Mouse (Mus musculus): Measurements from ENCODE around the gene Egflam.

DNA sequence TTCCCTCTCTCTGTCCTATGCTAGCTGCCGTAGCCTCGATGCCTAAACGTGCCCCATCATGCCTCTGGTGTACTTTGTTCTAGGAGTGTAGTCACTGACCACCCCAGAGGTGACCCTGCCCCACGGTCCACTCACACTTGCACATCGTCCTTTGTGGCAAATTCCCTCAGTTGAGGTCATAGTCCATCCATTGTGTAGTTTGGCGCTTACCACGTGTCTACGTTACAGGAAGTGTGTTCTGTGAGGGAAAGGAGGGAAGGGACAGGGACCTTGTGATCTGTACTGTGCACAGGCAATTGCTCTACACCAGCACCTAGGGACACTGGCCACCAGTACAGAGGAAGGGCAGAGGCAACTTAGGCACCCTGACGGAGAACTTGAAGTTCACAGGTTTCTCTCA is 238.3 kb downstream of the Egflam start:
- no peak for TF ChIP-seq EP300 (IDR thresholded peaks at IDR 0.05; ENCODE audit: low read depth)
- TF ChIP-seq CTCF (IDR thresholded peaks at IDR 0.05; ENCODE audit: low read depth): no peak
